Mouse (Mus musculus) spleen, adult 2 months (tissue): ENCODE measurements around the gene Immt. TPM values are rescaled to one million over a fixed set of nuclear protein-coding genes. Genes with fewer than 3 reads are reported as not detected.
"Not testable (repeated sequence)": the region's sequence is repeated elsewhere in the genome, so short reads cannot be mapped to it uniquely, and the experiment has no call there.

Experiments
- DNase-seq, 2 experiments: peaks; one replicate each; pipeline versions ENCODE4 v3.0.0 to v3.0.0-alpha.2; 2012 to 2021; ENCODE audit warnings: low spot score in 2 of 2, low read depth in 1 of 2
- H3K27ac ChIP-seq: fragments of 200-500 bp; 2 replicates; pipeline ENCODE4 v1.5.1; 2012; ENCODE audit warnings: low read length, inconsistent platforms; ENCODE audit not compliant: insufficient read depth
- H3K27me3 ChIP-seq: fragments of 200-500 bp; 2 replicates; pipeline ENCODE4 v1.6.1; 2012; ENCODE audit warnings: mild to moderate bottlenecking, moderate library complexity, low read length, inconsistent platforms; ENCODE audit not compliant: control insufficient read depth, insufficient read depth
- H3K36me3 ChIP-seq: fragments of 200-500 bp; 2 replicates; pipeline ENCODE4 v1.6.1; 2012; ENCODE audit warnings: mild to moderate bottlenecking, low read length, inconsistent platforms; ENCODE audit not compliant: control insufficient read depth, insufficient read depth
- H3K4me1 ChIP-seq: fragments of 200-500 bp; 2 replicates; pipeline ENCODE4 v1.6.1; 2011; ENCODE audit warnings: inconsistent platforms; ENCODE audit not compliant: control insufficient read depth, insufficient read depth, insufficient read length
- H3K4me3 ChIP-seq: fragments of 200-500 bp; 2 replicates; pipeline ENCODE4 v1.5.1; 2011; ENCODE audit warnings: mild to moderate bottlenecking, inconsistent platforms; ENCODE audit not compliant: insufficient read depth, insufficient read length; ENCODE audit errors: extremely low read depth
- CTCF ChIP-seq: fragments of 200-500 bp; IDR thresholded peaks from 2 replicates; pipeline ENCODE4 v1.5.1; 2011; ENCODE audit warnings: mild to moderate bottlenecking, inconsistent platforms; ENCODE audit not compliant: insufficient read depth, insufficient read length, insufficient replicate concordance; ENCODE audit errors: extremely low read depth
- POLR2A ChIP-seq: fragments of 200-500 bp; IDR thresholded peaks from 2 replicates; pipeline ENCODE4 v1.6.1; 2011; ENCODE audit warnings: low read depth, low read length, inconsistent platforms
- WGBS: fragments of 180-500 bp; shearing (Covaris S2); methylation state at CpG from one replicate; pipeline ENCODE4 v1.1.7; 2018; 5-methylcytosine and 5-hydroxymethylcytosine counted together
- polyA plus RNA-seq: library from polyadenylated mRNA; depleted of rRNA; stranded (reverse); fragments of >200 nt; gene quantifications from 2 replicates; pipeline ENCODE4 v1.2.3, GENCODE M21; 2012

Immt gene
- polyA plus RNA-seq, 1 experiment: 17.2 TPM

DNA sequence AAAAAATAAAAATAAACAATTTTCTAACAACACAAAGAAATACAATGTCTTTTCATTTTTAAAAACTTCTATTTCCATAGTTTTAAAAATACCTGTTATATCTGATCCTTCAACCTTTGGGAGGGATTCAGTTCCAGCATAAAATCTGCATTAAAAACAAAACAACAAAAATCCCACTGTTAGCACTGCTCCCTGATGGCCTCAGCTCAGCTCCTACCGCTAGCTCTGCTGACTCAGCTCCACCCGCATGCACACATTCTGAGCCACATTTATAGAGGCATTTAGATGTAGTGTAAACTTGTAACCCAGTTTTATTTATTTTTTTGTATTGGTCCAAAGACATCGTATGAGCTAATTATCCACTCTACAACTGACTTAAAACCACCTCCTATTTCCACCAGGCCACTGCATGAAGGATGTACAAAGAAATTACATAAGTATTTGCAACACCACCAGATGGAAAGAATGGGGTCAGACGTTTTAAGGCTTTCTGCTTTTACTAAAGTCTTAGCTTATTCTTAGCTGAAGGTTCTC is 76.6 kb downstream of the Immt start:
- 8% methylated on average over 4 of the region's 4 CpGs for WGBS
- no peaks in the 10 kb centered on the region; the same call in 1 of the 2 replicates for H3K4me1 ChIP-seq
- TF ChIP-seq POLR2A (no peak), CTCF (no peak)
- H3K27me3 ChIP-seq: no peaks in the 10 kb centered on the region
- H3K4me3 ChIP-seq: peak overlapping the region; percentile 98; the same call in 1 of the 2 replicates
- DNase-seq: no peak
- H3K36me3 ChIP-seq: peaks cover 7% of the 10 kb centered on the region
- no peak overlapping the region for H3K27ac ChIP-seq

GRCm38 (mm10) chr6:71908481-71909381 is 77.6 kb downstream of the Immt start, which contains the start of the genes Ptcd3 and Polr1a:
Ptcd3 (minus strand) TSS chr6:71908750.
Polr1a (plus strand) TSS chr6:71909053.
- peak; percentile 86 to 90 for DNase-seq
- Histone ChIP-seq H3K4me1 (no peaks in the 10 kb centered on the region; the same call in 1 of the 2 replicates), H3K36me3 (peaks cover 10% of the 10 kb centered on the region), H3K27ac (peak within 1 kb of the TSS; percentile 84), H3K4me3 (peak within 1 kb of the TSS; percentile 98), H3K27me3 (no peaks in the 10 kb centered on the region)
- WGBS: under 1% methylated on average over 58 of the region's 58 CpGs
- TF ChIP-seq CTCF (no peak), POLR2A (peak; percentile 76)

DNA sequence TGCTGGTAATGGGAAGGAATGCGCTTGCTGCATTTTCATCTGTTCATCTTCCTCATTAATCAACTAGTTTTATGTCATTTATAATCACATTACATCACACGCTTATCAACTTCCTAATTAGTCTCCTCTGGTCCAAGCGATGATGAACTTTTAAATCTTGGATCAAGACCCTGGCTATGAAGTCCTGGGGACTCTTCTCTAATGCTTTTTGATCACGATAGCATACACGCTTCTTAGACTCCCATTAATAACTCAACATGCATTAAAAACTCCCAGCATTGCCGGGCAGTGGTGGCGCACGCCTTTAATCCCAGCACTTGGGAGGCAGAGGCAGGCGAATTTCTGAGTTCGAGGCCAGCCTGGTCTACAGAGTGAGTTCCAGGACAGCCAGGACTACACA is 78.3 kb downstream of the Immt start:
- Histone ChIP-seq H3K27me3 (no peaks in the 10 kb centered on the region), H3K4me1 (no peaks in the 10 kb centered on the region; the same call in 1 of the 2 replicates), H3K36me3 (peaks cover 8% of the 10 kb centered on the region), H3K27ac (no peak overlapping the region), H3K4me3 (peak overlapping the region; percentile 98)
- DNase-seq: no peak
- WGBS: 22% methylated on average over 10 of the region's 10 CpGs
- no peak for TF ChIP-seq CTCF
- no peak for TF ChIP-seq POLR2A

DNA sequence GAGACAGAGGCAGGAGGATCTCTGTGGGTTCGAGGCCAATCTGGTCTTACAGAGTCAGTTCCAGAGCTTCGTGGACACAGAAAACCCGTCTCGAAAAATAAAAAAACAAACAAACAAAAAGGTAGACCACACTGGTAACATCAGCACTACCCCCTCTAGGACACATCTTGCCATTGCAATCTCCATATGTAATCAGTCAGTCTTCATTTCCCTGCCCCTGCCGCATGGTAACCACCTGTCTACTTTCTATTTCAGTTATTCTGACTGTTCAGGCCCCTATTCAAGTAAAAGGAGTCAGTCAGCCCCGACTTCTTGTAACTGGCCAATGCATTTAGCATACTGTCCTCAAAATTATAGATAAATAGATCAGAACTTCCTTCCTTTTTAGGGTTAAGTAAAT is 78.7 kb downstream of the Immt start:
- no peaks in the 10 kb centered on the region; the same call in 1 of the 2 replicates for H3K4me1 ChIP-seq
- no peak for DNase-seq
- 51% methylated on average over 6 of the region's 6 CpGs for WGBS
- TF ChIP-seq POLR2A (no peak), CTCF (no peak)
- H3K36me3 ChIP-seq: peaks cover 8% of the 10 kb centered on the region
- H3K4me3 ChIP-seq: no peak overlapping the region
- no peak overlapping the region for H3K27ac ChIP-seq
- H3K27me3 ChIP-seq: no peaks in the 10 kb centered on the region

DNA sequence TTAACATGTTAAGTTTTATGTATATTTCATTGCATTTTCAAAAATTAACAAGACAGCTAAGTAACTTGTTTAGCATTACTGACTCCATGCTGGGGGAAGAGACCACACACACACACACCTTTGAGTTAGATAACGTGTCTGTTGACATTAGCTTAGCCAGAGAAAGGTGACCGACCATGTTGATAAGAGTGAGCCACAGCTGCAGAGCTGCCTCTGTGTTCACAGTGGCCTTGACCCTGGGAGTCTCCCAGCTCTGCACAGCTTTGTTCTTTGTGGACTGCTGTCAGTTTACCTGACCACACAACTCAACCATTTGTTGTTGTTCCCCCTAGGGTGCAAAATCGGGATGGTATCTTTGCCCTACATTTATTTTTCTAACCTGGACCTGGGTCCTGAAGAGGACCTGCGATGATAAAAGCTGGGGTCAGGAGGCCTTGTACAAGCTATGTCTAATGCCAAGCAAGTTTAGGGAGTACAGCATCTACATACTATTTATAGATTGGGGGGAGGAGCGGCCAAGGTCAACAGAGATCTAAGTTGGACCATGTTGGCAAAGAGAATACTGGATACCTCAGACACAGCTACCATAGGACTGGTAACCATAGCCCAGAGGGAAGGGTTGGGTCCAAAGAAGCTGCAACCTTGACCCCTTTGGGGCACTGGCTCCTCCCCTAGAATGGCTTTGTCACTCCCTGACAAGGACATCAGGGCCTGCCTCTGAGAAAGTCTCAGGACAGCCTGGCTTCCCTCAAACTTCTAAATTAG is 80.7 kb downstream of the Immt start:
- Histone ChIP-seq H3K36me3 (peaks cover 14% of the 10 kb centered on the region), H3K27ac (no peak overlapping the region), H3K4me1 (no peaks in the 10 kb centered on the region; the same call in 1 of the 2 replicates), H3K4me3 (no peak overlapping the region), H3K27me3 (no peaks in the 10 kb centered on the region)
- 86% methylated on average over 5 of the region's 5 CpGs for WGBS
- DNase-seq: no peak
- no peak for TF ChIP-seq CTCF
- TF ChIP-seq POLR2A: no peak

GRCm38 (mm10) chr6:71920752-71921151 is 89.6 kb downstream of the Immt start:
- WGBS: 84% methylated on average over 7 of the region's 7 CpGs
- peak overlapping the region; percentile 13 for H3K27ac ChIP-seq
- DNase-seq: no peak

GRCm38 (mm10) chr6:71925233-71925632 is 94.1 kb downstream of the Immt start:
- not testable (repeated sequence) for H3K27me3 ChIP-seq, DNase-seq, H3K4me3 ChIP-seq, H3K27ac ChIP-seq, H3K4me1 ChIP-seq
- 54% methylated on average over 5 of the region's 5 CpGs for WGBS
- peaks cover 16% of the 10 kb centered on the region for H3K36me3 ChIP-seq

More at GRCm38 (mm10) chr6:71920752-71921151, 89.6 kb downstream of the Immt start:
- Histone ChIP-seq H3K4me3 (no peak overlapping the region), H3K4me1 (no peaks in the 10 kb centered on the region), H3K27me3 (no peaks in the 10 kb centered on the region), H3K36me3 (peaks cover 30% of the 10 kb centered on the region)
- TF ChIP-seq POLR2A (no peak), CTCF (no peak)
